Mouse (Mus musculus): ENCODE measurements at regions not wholly inside any gene's neighbourhood (a gene's known extent, or its start where the extent isn't known, plus 50 kb on each side); places are given as distances from the start of the nearest gene placed in this dataset.
"Not testable (repeated sequence)": the region's sequence is repeated elsewhere in the genome, so short reads cannot be mapped to it uniquely, and the experiment has no call there.

DNA sequence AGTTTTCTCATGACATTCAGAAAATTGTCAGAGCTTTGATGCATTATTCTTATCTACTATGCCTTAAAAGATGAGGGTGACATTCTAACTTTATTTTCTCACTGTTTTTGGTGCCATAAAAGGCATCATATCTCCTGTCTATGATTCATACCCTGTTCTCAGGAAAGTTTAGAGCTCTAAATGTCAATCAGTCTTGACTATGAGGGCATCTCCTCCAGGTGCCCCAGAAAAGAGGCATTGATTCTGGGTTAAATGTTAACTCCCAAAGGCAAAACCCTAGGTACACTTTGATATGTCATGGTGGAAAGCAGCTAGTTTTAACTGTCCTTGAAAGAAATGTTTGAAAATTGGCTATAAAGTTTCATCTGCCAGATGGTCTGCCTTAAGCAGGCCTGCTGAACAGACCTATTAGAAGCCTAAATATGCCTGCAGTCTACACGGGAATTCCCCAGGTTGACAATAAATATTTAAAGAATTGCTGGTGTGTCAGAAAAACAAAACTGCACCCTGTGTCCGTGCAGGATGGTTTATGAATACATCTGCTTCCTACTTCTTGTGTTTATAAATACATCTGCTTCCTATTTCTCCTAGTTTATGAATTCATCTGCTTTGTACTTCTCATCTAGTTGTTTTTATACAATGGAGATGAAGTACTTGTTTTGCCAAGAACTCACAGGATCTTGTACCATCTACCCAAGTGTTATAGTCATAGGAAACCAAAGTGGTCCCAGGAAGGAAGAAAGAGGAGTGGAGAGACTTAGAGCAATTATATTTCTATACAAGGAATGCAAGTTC is 172.3 kb downstream of the Snca start:
- DNase-seq (ENCODE audit: low spot score), result no peak

GRCm38 (mm10) chr6:60646983-60647617 is 182.6 kb downstream of the Snca start:
- DNase-seq (ENCODE audit: low spot score), result not testable (repeated sequence)

DNA sequence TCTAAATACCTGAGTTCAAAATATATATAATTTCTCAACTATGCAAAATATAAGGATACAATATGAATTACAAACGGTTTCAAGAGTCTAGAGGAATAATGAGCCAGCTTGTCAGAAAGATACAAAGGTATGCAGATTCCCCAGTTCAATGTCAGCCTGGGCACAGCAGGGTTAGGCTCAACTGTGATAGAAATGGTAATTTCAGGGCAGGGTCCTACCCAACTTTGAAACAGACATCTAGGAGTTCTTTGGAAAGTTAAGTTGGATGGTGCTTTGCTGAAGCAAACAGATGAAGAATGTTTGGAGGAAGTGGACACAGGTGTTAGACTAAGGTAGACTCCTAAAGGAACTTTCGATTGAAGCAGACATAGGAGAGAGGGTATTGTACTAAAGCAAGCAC is 187.4 kb downstream of the Snca start:
- no peak for DNase-seq (ENCODE audit: low spot score)

DNA sequence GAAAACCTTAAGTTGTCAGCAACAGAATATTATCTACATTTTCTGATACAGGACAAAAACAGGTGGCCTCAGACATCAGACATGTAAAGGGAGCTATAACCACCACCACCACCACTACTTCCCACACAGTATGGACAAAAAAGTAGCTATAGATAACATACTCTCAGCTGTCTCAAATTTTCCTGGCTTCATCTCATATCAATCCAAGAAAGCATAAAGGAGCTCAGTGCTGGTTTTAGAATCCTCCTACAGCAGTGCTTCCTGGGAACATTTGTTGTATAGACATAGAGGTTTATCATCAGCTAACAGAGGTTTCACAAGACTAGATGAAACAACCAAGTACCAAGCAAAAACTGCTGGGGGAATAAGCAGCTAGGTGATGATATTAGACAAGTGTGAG is 213.3 kb downstream of the Snca start:
- peak; percentile 5 for DNase-seq (ENCODE audit: low spot score)

DNA sequence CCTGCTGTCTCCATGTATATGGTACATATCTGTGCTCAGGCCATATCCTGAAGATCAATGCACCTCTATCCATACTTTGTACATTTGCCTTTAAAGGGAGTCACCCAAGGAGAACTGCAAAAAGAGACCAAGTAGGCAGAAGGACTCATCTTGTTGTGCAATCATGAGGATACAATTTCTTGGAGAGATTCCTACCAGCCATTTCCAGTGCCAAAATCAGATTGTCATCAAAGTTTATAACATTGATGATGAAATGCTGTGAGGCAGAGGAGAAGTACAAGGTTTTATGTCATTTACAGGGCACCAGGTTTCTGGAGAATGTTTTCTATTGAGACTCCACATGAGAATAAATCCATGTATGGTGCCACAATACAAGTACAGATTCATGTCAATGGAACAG is 229.5 kb downstream of the Snca start:
- no peak for DNase-seq (ENCODE audit: low spot score)

- DNase-seq (ENCODE audit: low spot score), result no peak
Measured at GRCm38 (mm10) chr6:60564261-60564660, 265.4 kb downstream of the Snca start.

DNA sequence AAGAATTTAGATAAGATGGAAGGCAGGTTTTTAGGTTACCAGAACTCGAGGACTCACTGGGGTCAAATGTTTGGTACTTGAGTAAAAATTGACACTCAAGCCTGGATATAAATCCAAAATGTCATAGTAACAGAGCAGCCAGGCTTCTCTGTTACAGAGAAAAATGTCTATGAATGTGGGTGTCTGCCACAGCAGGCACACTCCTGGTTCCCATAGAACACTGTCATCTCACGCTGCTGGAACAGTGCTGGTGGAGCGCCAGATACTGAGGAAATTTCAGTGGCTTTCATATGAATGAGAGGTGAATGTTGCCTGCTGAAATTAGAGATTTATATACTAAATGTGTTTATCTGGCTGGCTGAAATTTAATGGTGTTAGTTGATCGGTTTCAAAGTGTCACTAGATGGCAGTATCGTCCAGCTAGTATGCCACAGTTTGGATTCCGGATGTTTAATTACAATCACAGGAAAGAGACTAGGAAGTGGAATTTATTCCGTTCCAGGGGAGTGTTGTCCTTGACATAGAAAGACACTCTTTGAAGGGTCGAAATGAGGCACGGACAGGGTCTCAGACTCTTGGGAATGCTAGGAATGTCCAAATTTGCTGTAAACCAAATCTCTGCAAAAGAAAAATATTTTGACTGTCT is 273.9 kb downstream of the Snca start:
- DNase-seq (ENCODE audit: low spot score), result peak; percentile 2
